Mouse (Mus musculus) erythroblast, embryonic 14.5 days (primary cell): ENCODE measurements around the gene Cela3b. TPM values are rescaled to one million over a fixed set of nuclear protein-coding genes. Genes with fewer than 3 reads are reported as not detected.
"Not testable (repeated sequence)": the region's sequence is repeated elsewhere in the genome, so short reads cannot be mapped to it uniquely, and the experiment has no call there.

ENCODE experiments used
- H3K27me3 ChIP-seq: 2 replicates; pipeline ENCODE4 v1.6.1; 2012; ENCODE audit warnings: inconsistent platforms; ENCODE audit not compliant: control insufficient read depth
- H3K36me3 ChIP-seq: 2 replicates; pipeline ENCODE4 v1.6.1; 2012; ENCODE audit warnings: mild to moderate bottlenecking, inconsistent platforms; ENCODE audit not compliant: control insufficient read depth
- H3K4me1 ChIP-seq: 2 replicates; pipeline ENCODE4 v1.6.1; 2012; ENCODE audit warnings: inconsistent platforms; ENCODE audit not compliant: control insufficient read depth
- H3K4me3 ChIP-seq: replicated peaks from 2 replicates; pipeline ENCODE3; 2012; ENCODE audit warnings: moderate library complexity, mild to moderate bottlenecking, inconsistent platforms
- H3K9me3 ChIP-seq: 2 replicates; pipeline ENCODE4 v1.6.1; 2012; ENCODE audit warnings: low read length, inconsistent platforms, mixed read lengths; ENCODE audit not compliant: control insufficient read depth
- GATA1 ChIP-seq: IDR thresholded peaks from 2 replicates; pipeline ENCODE4 v1.6.1; 2012; ENCODE audit warnings: low read length, inconsistent platforms, mixed read lengths
- TAL1 ChIP-seq: IDR thresholded peaks from 3 replicates; pipeline ENCODE4 v1.6.1; 2012; ENCODE audit warnings: low read length, inconsistent platforms, mixed read lengths
- polyA plus RNA-seq: library from polyadenylated mRNA; stranded (reverse); fragments of >175 nt; gene quantifications from 2 replicates; pipeline ENCODE4 v1.2.3, GENCODE M21; 2012

The Cela3b gene
- polyA plus RNA-seq, 1 experiment: not detected

- H3K36me3 ChIP-seq: no peaks in the 10 kb centered on the region
- H3K27me3 ChIP-seq: no peaks in the 10 kb centered on the region
- H3K9me3 ChIP-seq: no peaks in the 10 kb centered on the region
- TF ChIP-seq TAL1: no peak
- no peak for TF ChIP-seq GATA1
- no peak overlapping the region for H3K4me3 ChIP-seq
- peaks cover 38% of the 10 kb centered on the region for H3K4me1 ChIP-seq
These were observed 11.0 kb upstream of the Cela3b start for GRCm38 (mm10) chr4:137441332-137441731.

DNA sequence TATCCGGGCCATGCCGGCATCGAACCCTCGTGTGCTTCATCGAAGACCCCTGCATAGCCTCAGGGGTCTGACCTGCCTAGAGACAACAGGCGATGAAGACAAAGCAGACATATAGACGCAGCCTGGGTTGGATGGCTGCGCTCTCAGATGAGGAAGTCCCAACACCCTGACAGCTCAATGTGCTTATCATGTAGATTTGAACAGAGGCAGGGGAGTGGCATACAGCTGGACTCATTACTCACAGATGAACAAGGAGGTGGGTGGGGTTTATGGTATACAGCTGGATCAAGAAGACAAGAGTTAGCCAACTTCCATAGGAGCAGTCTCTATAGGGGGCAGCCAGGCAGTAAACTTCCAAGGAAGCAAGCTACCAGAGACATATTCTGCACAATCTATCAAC is 8.5 kb upstream of the Cela3b start:
- Histone ChIP-seq H3K4me3 (peak overlapping the region; percentile 4), H3K36me3 (no peaks in the 10 kb centered on the region), H3K4me1 (peaks cover 30% of the 10 kb centered on the region), H3K9me3 (no peaks in the 10 kb centered on the region), H3K27me3 (no peaks in the 10 kb centered on the region)
- TF ChIP-seq GATA1 (no peak), TAL1 (peak; percentile 67)

DNA sequence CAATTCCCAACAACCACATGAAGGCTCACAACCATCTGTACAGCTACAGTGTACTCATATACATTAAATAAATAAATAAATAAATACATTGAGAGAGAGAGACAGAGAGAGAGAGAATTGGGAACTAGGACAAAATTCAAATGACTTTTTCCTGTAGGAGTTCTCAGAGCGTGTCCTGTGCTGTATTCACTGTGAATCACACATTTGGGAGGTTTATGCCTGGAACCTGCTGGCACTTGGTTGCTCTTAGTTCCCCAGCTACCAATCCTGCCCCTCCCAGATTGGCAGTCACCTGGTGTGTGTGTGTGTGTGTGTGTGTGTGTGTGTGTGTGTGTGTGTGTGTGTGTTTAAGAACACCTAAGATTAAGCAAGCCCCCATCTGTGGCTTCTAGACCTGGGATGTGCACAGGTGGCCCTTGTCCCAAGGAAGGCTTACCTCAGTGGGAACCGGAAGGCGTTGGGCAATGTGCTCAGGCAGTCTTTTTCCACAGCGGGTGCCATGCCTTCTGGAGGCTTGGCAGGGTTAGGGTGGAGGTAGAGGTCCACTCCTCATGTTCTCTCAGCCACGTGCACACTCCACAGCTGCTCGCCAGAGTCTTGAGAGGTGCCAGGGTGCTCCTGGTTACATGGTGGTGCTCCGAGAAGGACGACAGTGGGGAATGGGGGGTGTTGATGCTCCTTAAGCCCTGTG is 6.8 kb upstream of the Cela3b start:
- Histone ChIP-seq H3K4me1 (peaks cover 28% of the 10 kb centered on the region), H3K9me3 (no peaks in the 10 kb centered on the region), H3K27me3 (no peaks in the 10 kb centered on the region), H3K36me3 (no peaks in the 10 kb centered on the region), H3K4me3 (no peak overlapping the region)
- TF ChIP-seq TAL1: no peak
- TF ChIP-seq GATA1: no peak

DNA sequence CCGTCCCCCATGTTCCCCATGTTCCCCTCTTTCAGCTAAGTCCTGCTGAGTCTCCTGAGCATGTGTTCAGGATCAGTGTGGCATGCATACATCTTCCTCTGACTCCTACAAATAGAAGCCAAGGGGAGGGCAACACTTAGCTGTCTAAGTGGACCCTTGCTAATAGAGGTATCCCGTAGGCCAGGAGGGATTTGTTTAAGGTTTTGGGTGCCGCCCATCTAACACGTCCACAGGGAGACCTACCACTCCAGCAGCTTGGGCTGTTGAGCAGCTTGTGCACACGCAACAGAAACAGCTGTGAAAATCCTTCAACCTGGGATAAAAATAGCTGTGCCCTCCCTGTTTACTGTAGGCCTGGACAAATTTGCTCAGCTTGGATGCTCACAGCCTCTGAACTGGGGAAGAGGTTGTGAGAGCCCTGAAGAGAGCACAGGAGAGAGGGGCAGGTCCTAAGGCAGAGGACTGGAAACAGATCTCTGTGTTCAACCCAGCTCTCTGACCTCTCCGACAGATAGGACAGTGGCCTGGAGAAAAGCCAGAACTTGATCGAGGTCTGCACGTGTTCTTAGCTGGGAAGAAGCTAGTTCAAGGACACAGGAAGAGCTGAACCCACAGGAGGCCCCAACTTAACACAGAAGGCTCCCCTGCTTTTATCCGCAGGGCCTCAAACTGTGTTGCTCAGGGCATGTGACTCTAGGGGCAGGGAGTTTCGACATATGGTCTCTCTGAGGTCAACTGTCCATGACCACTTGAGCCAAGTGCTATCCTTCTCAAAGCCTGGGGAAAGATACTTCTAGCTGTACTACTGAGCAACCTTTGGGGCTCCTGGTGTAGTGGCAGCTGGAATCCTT is 2.6 kb upstream of the Cela3b start:
- not testable (repeated sequence) for H3K4me3 ChIP-seq, H3K27me3 ChIP-seq
- peaks cover 11% of the 10 kb centered on the region for H3K4me1 ChIP-seq

GRCm38 (mm10) chr4:137417712-137418564 is 12.4 kb downstream of the Cela3b start:
- Histone ChIP-seq H3K4me3 (no peak overlapping the region), H3K27me3 (no peaks in the 10 kb centered on the region), H3K4me1 (no peaks in the 10 kb centered on the region; the same call in 1 of the 2 replicates), H3K36me3 (no peaks in the 10 kb centered on the region), H3K9me3 (no peaks in the 10 kb centered on the region)
- TF ChIP-seq TAL1 (no peak), GATA1 (no peak)

More for the DNA sequence above, 2.6 kb upstream of the Cela3b start:
- not testable (repeated sequence) for H3K9me3 ChIP-seq, H3K36me3 ChIP-seq

DNA sequence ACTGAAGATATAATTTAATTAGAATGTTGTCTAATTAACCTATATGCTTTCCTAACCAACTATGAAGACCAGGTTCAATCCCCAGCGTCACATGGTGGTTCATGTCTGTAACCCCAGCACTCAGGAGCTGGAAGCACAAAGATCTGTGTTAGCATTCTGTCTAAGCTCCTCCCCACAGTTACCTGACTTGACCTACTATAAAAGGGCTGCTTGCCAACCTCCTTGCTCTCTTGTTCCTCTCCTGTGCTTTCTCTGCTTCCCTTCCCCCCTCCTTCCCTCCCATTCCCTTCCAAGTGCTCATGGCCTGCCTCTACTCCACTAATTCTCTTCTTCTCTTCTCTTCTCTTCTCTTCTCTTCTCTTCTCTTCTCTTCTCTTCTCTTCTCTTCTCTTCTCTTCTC is 15.4 kb downstream of the Cela3b start:
- Histone ChIP-seq H3K4me3 (no peak overlapping the region), H3K9me3 (no peaks in the 10 kb centered on the region), H3K4me1 (no peaks in the 10 kb centered on the region; the same call in 1 of the 2 replicates), H3K36me3 (no peaks in the 10 kb centered on the region), H3K27me3 (no peaks in the 10 kb centered on the region)
- no peak for TF ChIP-seq GATA1
- no peak for TF ChIP-seq TAL1

DNA sequence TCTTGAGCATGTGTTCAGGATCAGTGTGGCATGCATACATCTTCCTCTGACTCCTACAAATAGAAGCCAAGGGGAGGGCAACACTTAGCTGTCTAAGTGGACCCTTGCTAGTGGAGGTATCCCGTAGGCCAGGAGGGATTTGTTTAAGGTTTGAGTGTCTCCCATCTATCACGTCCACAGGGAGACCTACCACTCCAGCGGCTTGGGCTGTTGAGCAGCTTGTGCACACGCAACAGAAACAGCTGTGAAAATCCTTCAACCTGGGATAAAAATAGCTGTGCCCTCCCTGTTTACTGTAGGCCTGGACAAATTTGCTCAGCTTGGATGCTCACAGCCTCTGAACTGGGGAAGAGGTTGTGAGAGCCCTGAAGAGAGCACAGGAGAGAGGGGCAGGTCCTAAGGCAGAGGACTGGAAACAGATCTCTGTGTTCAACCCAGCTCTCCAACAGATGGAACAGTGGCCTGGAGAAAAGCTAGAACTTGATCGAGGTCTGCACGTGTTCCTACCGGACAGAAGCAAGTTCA is 18.1 kb downstream of the Cela3b start:
- H3K4me3 ChIP-seq, H3K36me3 ChIP-seq, H3K9me3 ChIP-seq, H3K4me1 ChIP-seq, H3K27me3 ChIP-seq: not testable (repeated sequence)

DNA sequence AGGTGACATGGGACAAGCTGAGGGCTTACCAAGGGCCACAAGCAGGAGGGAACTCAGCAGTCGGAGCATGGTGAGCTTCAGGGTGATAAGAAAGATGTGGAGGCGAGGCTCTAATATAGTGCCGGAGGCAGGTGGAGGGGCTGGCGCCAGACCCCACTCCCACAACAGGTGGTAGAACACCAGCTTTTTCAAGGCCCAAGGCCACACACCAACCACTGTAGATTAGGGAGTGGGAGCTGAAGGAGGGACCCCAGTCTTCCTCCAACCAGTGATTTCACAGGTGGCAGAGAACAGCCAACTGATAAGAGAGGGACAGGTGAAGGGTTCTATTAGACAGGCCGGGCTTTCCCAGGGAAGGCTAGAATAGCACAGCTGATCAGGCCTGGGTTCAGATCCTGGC is 20.6 kb downstream of the Cela3b start, which contains the start of gene Cela3a:
Gene Cela3a, minus strand, starts transcription at position 101 of the 400 bp plus-strand sequence.
- Histone ChIP-seq H3K9me3 (no peaks in the 10 kb centered on the region), H3K4me3 (no peak within 1 kb of the TSS), H3K36me3 (no peaks in the 10 kb centered on the region), H3K4me1 (no peaks in the 10 kb centered on the region), H3K27me3 (no peaks in the 10 kb centered on the region)
- TF ChIP-seq TAL1: no peak
- no peak for TF ChIP-seq GATA1

- TF ChIP-seq GATA1: no peak
- TF ChIP-seq TAL1: no peak
- Histone ChIP-seq H3K9me3 (no peaks in the 10 kb centered on the region), H3K4me3 (no peak overlapping the region)
These were observed 24.8 kb downstream of the Cela3b start for GRCm38 (mm10) chr4:137405571-137405970.

More at GRCm38 (mm10) chr4:137405571-137405970, 24.8 kb downstream of the Cela3b start:
- Histone ChIP-seq H3K4me1 (no peaks in the 10 kb centered on the region), H3K27me3 (no peaks in the 10 kb centered on the region), H3K36me3 (no peaks in the 10 kb centered on the region)
